Mouse (Mus musculus): ENCODE measurements at regions not wholly inside any gene's neighbourhood (a gene's known extent, or its start where the extent isn't known, plus 50 kb on each side); places are given as distances from the start of the nearest gene placed in this dataset.

- TF ChIP-seq CTCF (IDR thresholded peaks at IDR 0.05; ENCODE audit: low read depth, low read length) (no peak), TAL1 (conservative IDR thresholded peaks at IDR 0.05; ENCODE audit: low read depth, low read length) (no peak), GATA2 (IDR thresholded peaks at IDR 0.05; ENCODE audit: borderline replicate concordance, low read depth, low read length) (no peak), GATA1 (IDR thresholded peaks at IDR 0.05; ENCODE audit: borderline replicate concordance, low read length) (no peak), POLR2AphosphoS5 (IDR thresholded peaks at IDR 0.05; ENCODE audit: insufficient replicate concordance, low read depth, low read length) (no peak)
Measured at GRCm38 (mm10) chr5:97301621-97302020, 90.6 kb downstream of the Naa11 start.

Data from G1E (cell line).